In genomic region chrX:57919886-57920285, GRCm38 (mm10) we compare ENCODE assay signal across 10 mouse cellular contexts.
A peak's percentile ranks its signal among the peaks of the same experiment; 100 is the strongest.
DNase-seq lines count a peak whose midpoint lies in the region; TF ChIP-seq lines count a peak whose summit lies in the region.
"Had no signal": no experiment of that assay in that cellular context is flagged by ENCODE, and none has a peak within 500 bp of the region (broad histone marks: within the 10 kb centered on the region; RNA-seq: fewer than 3 reads in every experiment).

No protein-coding gene starts in this region.

- H3K27ac ChIP-seq in gastrocnemius, adult 2 months: no peak overlapping the region
- no peak overlapping the region for H3K27ac ChIP-seq in bone marrow macrophage, adult 2 months (ENCODE audit: insufficient read depth, low read depth, low read length)
- H3K27ac ChIP-seq in hindbrain, embryonic 10.5 days: peak overlapping the region; percentile 59
- peak overlapping the region; percentile 72 for H3K27ac ChIP-seq in midbrain, embryonic 10.5 days (replicated peaks)

- WGBS in hindbrain, embryonic 10.5 days: 20% methylated on average over 16 of the region's 17 CpGs
- WGBS in midbrain, embryonic 10.5 days: 16% methylated on average over 17 of the region's 17 CpGs

- no peaks in the 10 kb centered on the region for H3K36me3 ChIP-seq in hindbrain, embryonic 10.5 days
- no peaks in the 10 kb centered on the region for H3K36me3 ChIP-seq in midbrain, embryonic 10.5 days

- H3K4me3 ChIP-seq in gastrocnemius, adult 2 months: peak overlapping the region; percentile 64
- peak overlapping the region; percentile 51 for H3K4me3 ChIP-seq in bone marrow macrophage, adult 2 months (ENCODE audit: insufficient read depth, low read length)
- peak overlapping the region; percentile 29 for H3K4me3 ChIP-seq in hindbrain, embryonic 10.5 days
- H3K4me3 ChIP-seq in midbrain, embryonic 10.5 days: peak overlapping the region; percentile 39

- no peak for TF ChIP-seq CTCF in gastrocnemius, adult 2 months (IDR thresholded peaks at IDR 0.05)
- no peak for TF ChIP-seq CTCF in bone marrow macrophage, adult 2 months (IDR thresholded peaks at IDR 0.05; ENCODE audit: low read depth, low read length)

- intact Hi-C loops in gastrocnemius, adult 2 months (cut with DNase I): no loop called here
- intact Hi-C loops in left cerebral cortex, postnatal 10 days (cut with DNase I): loop anchor here (5.0 to 10.0 kb wide), 2 partner anchors 102 to 455 kb away; partner anchors contain the start of gene Zic3

- H3K27me3 ChIP-seq in hindbrain, embryonic 10.5 days (ENCODE audit: insufficient read depth, poor library complexity, severe bottlenecking): peaks cover 60% of the 10 kb centered on the region
- peaks cover 66% of the 10 kb centered on the region for H3K27me3 ChIP-seq in midbrain, embryonic 10.5 days (ENCODE audit: low read depth, poor library complexity, severe bottlenecking)

- no peak for DNase-seq in gastrocnemius, adult 2 months
- no peak for DNase-seq in gastrocnemius, postnatal 4 days (ENCODE audit: low spot score in 2 of 2)
- no peak for DNase-seq in hindbrain, embryonic 10.5 days (ENCODE audit: low spot score)
- no peak for DNase-seq in midbrain, embryonic 10.5 days (ENCODE audit: low spot score)
- no peak for DNase-seq in frontal cortex, postnatal 25 days (ENCODE audit: low spot score in 2 of 2)
- DNase-seq in left cerebral cortex, adult 18-20 months (ENCODE audit: low spot score in 2 of 2): no peak
- no peak for DNase-seq in left cerebral cortex, postnatal 10 days (ENCODE audit: extremely low spot score in 1 of 2, low spot score in 2 of 2)
- DNase-seq: gastrocnemius, postnatal 36 days; thymus, adult 2 months had no signal

- no peak for TF ChIP-seq POLR2A in bone marrow macrophage, adult 2 months (IDR thresholded peaks at IDR 0.05; ENCODE audit: borderline replicate concordance, low read depth, low read length)

- H3K9me3 ChIP-seq in hindbrain, embryonic 10.5 days: no peaks in the 10 kb centered on the region
- no peaks in the 10 kb centered on the region for H3K9me3 ChIP-seq in midbrain, embryonic 10.5 days (replicated peaks)

- no peaks in the 10 kb centered on the region for H3K4me1 ChIP-seq in bone marrow macrophage, adult 2 months (ENCODE audit: control insufficient read depth, insufficient read depth, low read length)
- peaks cover 21% of the 10 kb centered on the region; the same call in 1 of the 2 replicates for H3K4me1 ChIP-seq in hindbrain, embryonic 10.5 days (replicated peaks)
- H3K4me1 ChIP-seq in midbrain, embryonic 10.5 days: peaks cover 58% of the 10 kb centered on the region

Comparison
In these comparisons a context has a peak if more than half of its experiments do, and no peak if none do; other contexts are left out.
1. H3K27ac ChIP-seq: peak in hindbrain, embryonic 10.5 days (single experiment) and midbrain, embryonic 10.5 days (single experiment); none in gastrocnemius, adult 2 months (single experiment) and bone marrow macrophage, adult 2 months (single experiment).
2. Peak in every context shown above with its lines, with median percentiles within 50 percentile points of each other: H3K4me3 ChIP-seq.